Mouse (Mus musculus) CD4-positive, CD25-positive, alpha-beta regulatory T cell, adult 9 weeks (primary cell): ENCODE measurements around the gene Coq10b. TPM values are rescaled to one million over a fixed set of nuclear protein-coding genes. Genes with fewer than 3 reads are reported as not detected.

ENCODE experiments used
- polyA plus RNA-seq: library from polyadenylated mRNA; unstranded; fragments of 100-300 nt; shearing (Covaris generic); gene quantifications from one replicate; pipeline ENCODE4 v1.2.1, GENCODE M21; 2017

Gene Coq10b
- 25.5 TPM for polyA plus RNA-seq

GRCm38 (mm10) chr1:55052355-55052953 is at the start of gene Coq10b:
TSS of gene Coq10b (plus strand) at chr1:55052770.

DNA sequence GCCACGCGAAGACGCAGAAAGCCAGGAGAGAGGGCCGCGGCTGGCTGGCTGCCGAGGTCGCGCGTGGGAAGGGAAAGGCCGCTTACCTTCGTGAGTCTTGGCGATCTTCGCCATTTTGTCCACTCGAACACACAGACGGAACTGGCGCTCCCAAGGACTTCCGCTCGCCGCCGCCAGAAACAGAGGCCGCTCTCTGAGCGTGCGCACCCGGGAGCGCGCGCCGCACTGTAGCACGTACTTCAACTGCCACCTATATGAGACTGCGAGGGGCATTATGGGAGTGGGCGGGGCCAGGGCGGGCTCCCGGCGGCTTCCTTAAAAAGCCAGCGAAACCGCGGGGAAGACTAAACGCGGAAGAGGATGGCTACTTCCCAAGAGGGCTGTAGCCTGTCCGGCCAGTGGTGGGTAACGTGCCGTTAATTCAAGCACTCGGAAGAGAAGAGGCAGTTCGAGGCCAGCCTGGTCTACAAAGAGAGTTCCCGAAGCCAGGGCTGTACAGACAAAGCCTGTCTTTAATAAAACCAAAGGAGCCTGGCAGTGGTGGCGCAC is 25.2 kb upstream of the Coq10b start, which contains the start of gene Sf3b1:
TSS of gene Sf3b1 (minus strand) at position 229 of the 549 bp plus-strand sequence.

GRCm38 (mm10) chr1:55087932-55088610 is 35.5 kb downstream of the Coq10b start, which contains the start of the genes Hspe1 and Hspd1:
TSS of gene Hspe1 (plus strand) at chr1:55088132.
TSS of gene Hspd1 (minus strand) at chr1:55088243.

Other genes with a start within 250 kb of the Coq10b start
- 294 TPM for gene Ankrd44, start 126.4 kb upstream of the Coq10b start, polyA plus RNA-seq
- 768 TPM for gene Sf3b1, start 25.3 kb upstream of the Coq10b start, polyA plus RNA-seq
- gene Hspe1, start 35.4 kb downstream of the Coq10b start, polyA plus RNA-seq = 156 TPM
- 168 TPM for gene Hspd1, start 35.5 kb downstream of the Coq10b start, polyA plus RNA-seq
- 128 TPM for gene Mob4, start 78.5 kb downstream of the Coq10b start, polyA plus RNA-seq
- gene Rftn2, start 174.0 kb downstream of the Coq10b start, polyA plus RNA-seq = 5.6 TPM
- gene Mars2, start 184.4 kb downstream of the Coq10b start, polyA plus RNA-seq = 2.3 TPM